Mouse (Mus musculus) embryonic facial prominence, embryonic 15.5 days (tissue): ENCODE measurements around the gene Sorl1. TPM values are rescaled to one million over a fixed set of nuclear protein-coding genes. Genes with fewer than 3 reads are reported as not detected.

ENCODE experiments used
- ATAC-seq: fragments of 200-750 bp; cut with Nextera tagmentation; 2 replicates; pipeline ENCODE4 v1.8.0; 2017; ENCODE audit warnings: low read depth, moderate TSS enrichment; ENCODE audit not compliant: insufficient number of reproducible peaks, low FRiP score, low TSS enrichment
- H3K27ac ChIP-seq: fragments of 300-500 bp; sonication (generic); replicated peaks from 2 replicates; pipeline ENCODE4 v1.5.1; 2015; ENCODE audit warnings: mild to moderate bottlenecking, inconsistent platforms
- H3K27me3 ChIP-seq: fragments of 300-500 bp; sonication (generic); 2 replicates; pipeline ENCODE4 v1.6.1; 2015; ENCODE audit warnings: inconsistent platforms
- H3K36me3 ChIP-seq: fragments of 300-500 bp; sonication (generic); 2 replicates; pipeline ENCODE4 v1.6.1; 2015; ENCODE audit warnings: mild to moderate bottlenecking, inconsistent platforms
- H3K4me1 ChIP-seq: fragments of 300-500 bp; sonication (generic); 2 replicates; pipeline ENCODE4 v1.6.1; 2015; ENCODE audit warnings: inconsistent platforms
- H3K4me2 ChIP-seq: fragments of 300-500 bp; sonication (generic); replicated peaks from 2 replicates; pipeline ENCODE4 v1.6.1; 2015; ENCODE audit warnings: mild to moderate bottlenecking, inconsistent platforms
- H3K4me3 ChIP-seq: fragments of 300-500 bp; sonication (generic); replicated peaks from 2 replicates; pipeline ENCODE4 v1.5.1; 2015; ENCODE audit warnings: mild to moderate bottlenecking, inconsistent platforms
- H3K9ac ChIP-seq: fragments of 300-500 bp; sonication (generic); 2 replicates; pipeline ENCODE4 v1.6.1; 2015; ENCODE audit warnings: inconsistent platforms
- H3K9me3 ChIP-seq: fragments of 300-500 bp; sonication (generic); replicated peaks from 2 replicates; pipeline ENCODE4 v1.6.1; 2016; ENCODE audit warnings: inconsistent platforms
- WGBS: fragments of 180-500 bp; shearing (Covaris S2); methylation state at CpG from one replicate; pipeline ENCODE4 v1.1.7; 2015; 5-methylcytosine and 5-hydroxymethylcytosine counted together
- polyA plus RNA-seq: library from polyadenylated mRNA; unstranded; fragments of >200 nt; fragmentation: Nextera tagmentation; extraction: Ambion mirVana; gene quantifications from 2 replicates; pipeline ENCODE4 v1.2.1, GENCODE M21; 2015

Gene Sorl1
- polyA plus RNA-seq, 1 experiment from 2014 or later = 8.5 TPM

- Histone ChIP-seq H3K9me3 (no peaks in the 10 kb centered on the region), H3K4me1 (peaks cover 12% of the 10 kb centered on the region), H3K9ac (no peak overlapping the region), H3K27ac (no peak overlapping the region), H3K27me3 (no peaks in the 10 kb centered on the region), H3K4me3 (no peak overlapping the region), H3K4me2 (no peak overlapping the region), H3K36me3 (peaks cover 3% of the 10 kb centered on the region; the same call in 1 of the 2 replicates)
- no peak for ATAC-seq
- 41% methylated on average over 2 of the region's 2 CpGs for WGBS
Measured at GRCm38 (mm10) chr9:42048542-42048941, 75.6 kb downstream of the Sorl1 start.

- H3K4me1 ChIP-seq = peaks cover 5% of the 10 kb centered on the region
- 75% methylated on average over 5 of the region's 5 CpGs for WGBS
Measured at GRCm38 (mm10) chr9:42047786-42048185, 76.3 kb downstream of the Sorl1 start.

GRCm38 (mm10) chr9:42046248-42046647 is 77.8 kb downstream of the Sorl1 start:
- H3K36me3 ChIP-seq = peaks cover 9% of the 10 kb centered on the region
- no peaks in the 10 kb centered on the region for H3K4me1 ChIP-seq
- 89% methylated on average over 11 of the region's 11 CpGs for WGBS
- no peaks in the 10 kb centered on the region for H3K9me3 ChIP-seq
- no peaks in the 10 kb centered on the region for H3K27me3 ChIP-seq
- no peak overlapping the region for H3K4me2 ChIP-seq
- H3K4me3 ChIP-seq = no peak overlapping the region
- no peak for ATAC-seq
- no peak overlapping the region for H3K27ac ChIP-seq
- H3K9ac ChIP-seq = no peak overlapping the region

More at GRCm38 (mm10) chr9:42047786-42048185, 76.3 kb downstream of the Sorl1 start:
- no peak overlapping the region for H3K27ac ChIP-seq
- no peak overlapping the region for H3K9ac ChIP-seq
- no peak overlapping the region for H3K4me3 ChIP-seq
- no peaks in the 10 kb centered on the region for H3K9me3 ChIP-seq
- no peaks in the 10 kb centered on the region for H3K27me3 ChIP-seq
- no peak for ATAC-seq
- H3K36me3 ChIP-seq = peaks cover 9% of the 10 kb centered on the region; the same call in 1 of the 2 replicates
- H3K4me2 ChIP-seq = no peak overlapping the region

GRCm38 (mm10) chr9:42044651-42045050 is 79.4 kb downstream of the Sorl1 start:
- Histone ChIP-seq H3K36me3 (peaks cover 9% of the 10 kb centered on the region), H3K4me1 (peaks cover 3% of the 10 kb centered on the region; the same call in 1 of the 2 replicates), H3K4me2 (no peak overlapping the region), H3K27me3 (no peaks in the 10 kb centered on the region), H3K9me3 (no peaks in the 10 kb centered on the region), H3K4me3 (no peak overlapping the region), H3K27ac (no peak overlapping the region), H3K9ac (no peak overlapping the region)
- ATAC-seq = no peak
- 94% methylated on average over 8 of the region's 8 CpGs for WGBS

- H3K27me3 ChIP-seq = no peaks in the 10 kb centered on the region
- H3K36me3 ChIP-seq = peaks cover 9% of the 10 kb centered on the region
- no peak overlapping the region for H3K4me3 ChIP-seq
- no peaks in the 10 kb centered on the region for H3K9me3 ChIP-seq
- no peak overlapping the region for H3K27ac ChIP-seq
- no peak overlapping the region for H3K4me2 ChIP-seq
- H3K9ac ChIP-seq = no peak overlapping the region
- H3K4me1 ChIP-seq = peaks cover 10% of the 10 kb centered on the region
- WGBS = 81% methylated on average over 8 of the region's 8 CpGs
- ATAC-seq = no peak
Measured at GRCm38 (mm10) chr9:42043934-42044333, 80.2 kb downstream of the Sorl1 start.

- Histone ChIP-seq H3K9me3 (no peaks in the 10 kb centered on the region), H3K4me2 (no peak overlapping the region), H3K9ac (no peak overlapping the region), H3K27ac (peak overlapping the region; percentile 82), H3K4me3 (no peak overlapping the region), H3K27me3 (no peaks in the 10 kb centered on the region), H3K36me3 (peaks cover 12% of the 10 kb centered on the region), H3K4me1 (peaks cover 12% of the 10 kb centered on the region)
- 41% methylated on average over 18 of the region's 18 CpGs for WGBS
- ATAC-seq = no peak
Measured at GRCm38 (mm10) chr9:42039000-42039992, 84.8 kb downstream of the Sorl1 start.

- 92% methylated on average over 11 of the region's 11 CpGs for WGBS
- no peak overlapping the region for H3K4me3 ChIP-seq
- no peaks in the 10 kb centered on the region for H3K27me3 ChIP-seq
- no peak overlapping the region for H3K4me2 ChIP-seq
- H3K27ac ChIP-seq = no peak overlapping the region
- H3K9me3 ChIP-seq = no peaks in the 10 kb centered on the region
- peaks cover 16% of the 10 kb centered on the region for H3K4me1 ChIP-seq
- ATAC-seq = no peak
- H3K36me3 ChIP-seq = peaks cover 3% of the 10 kb centered on the region; the same call in 1 of the 2 replicates
- H3K9ac ChIP-seq = no peak overlapping the region
Measured at GRCm38 (mm10) chr9:42036885-42037284, 87.2 kb downstream of the Sorl1 start.

- no peaks in the 10 kb centered on the region for H3K27me3 ChIP-seq
- ATAC-seq = no peak
- H3K27ac ChIP-seq = no peak overlapping the region
- H3K36me3 ChIP-seq = 0 out of 2 replicates have a peak, but pooled peaks cover 3% of the 10 kb centered on the region
- no peak overlapping the region for H3K9ac ChIP-seq
- H3K4me2 ChIP-seq = no peak overlapping the region
- H3K4me1 ChIP-seq = peaks cover 16% of the 10 kb centered on the region
- no peak overlapping the region for H3K4me3 ChIP-seq
- H3K9me3 ChIP-seq = no peaks in the 10 kb centered on the region
- WGBS = 58% methylated on average over 5 of the region's 5 CpGs
Measured at GRCm38 (mm10) chr9:42035995-42036394, 88.1 kb downstream of the Sorl1 start.

GRCm38 (mm10) chr9:42035213-42035765 is 88.8 kb downstream of the Sorl1 start:
- Histone ChIP-seq H3K9me3 (no peaks in the 10 kb centered on the region), H3K27me3 (no peaks in the 10 kb centered on the region), H3K4me2 (no peak overlapping the region), H3K27ac (no peak overlapping the region), H3K4me3 (no peak overlapping the region), H3K9ac (no peak overlapping the region), H3K4me1 (peaks cover 16% of the 10 kb centered on the region), H3K36me3 (0 out of 2 replicates have a peak, but pooled peaks cover 3% of the 10 kb centered on the region)
- no peak for ATAC-seq
- 69% methylated on average over 12 of the region's 12 CpGs for WGBS

- ATAC-seq = no peak
Measured at GRCm38 (mm10) chr9:42034116-42034520, 90.0 kb downstream of the Sorl1 start.

More at GRCm38 (mm10) chr9:42034116-42034520, 90.0 kb downstream of the Sorl1 start:
- H3K9ac ChIP-seq = no peak overlapping the region
- H3K36me3 ChIP-seq = 0 out of 2 replicates have a peak, but pooled peaks cover 3% of the 10 kb centered on the region
- H3K9me3 ChIP-seq = no peaks in the 10 kb centered on the region
- no peak overlapping the region for H3K4me2 ChIP-seq
- no peak overlapping the region for H3K27ac ChIP-seq
- H3K4me1 ChIP-seq = peaks cover 8% of the 10 kb centered on the region; the same call in 1 of the 2 replicates
- H3K27me3 ChIP-seq = no peaks in the 10 kb centered on the region
- 64% methylated on average over 9 of the region's 9 CpGs for WGBS
- no peak overlapping the region for H3K4me3 ChIP-seq
